Mouse (Mus musculus) forebrain, embryonic 11.5 days (tissue): Measurements from ENCODE around the gene P2ry10. TPM values are rescaled to one million over a fixed set of nuclear protein-coding genes. Genes with fewer than 3 reads are reported as not detected.
"Not testable (repeated sequence)": the region's sequence is repeated elsewhere in the genome, so short reads cannot be mapped to it uniquely, and the experiment has no call there.

Experiments used
- ATAC-seq: fragments of 200-750 bp; cut with Nextera tagmentation; replicated peaks from 2 replicates; pipeline ENCODE4 v1.8.0; 2017; ENCODE audit warnings: moderate TSS enrichment; ENCODE audit not compliant: low FRiP score
- DNase-seq: peaks from one replicate; pipeline ENCODE4 v3.0.0-alpha.2; 2017; ENCODE audit warnings: low spot score
- H3K27ac ChIP-seq: fragments of 300-500 bp; sonication (generic); 2 replicates; pipeline ENCODE4 v1.5.1; 2014; ENCODE audit warnings: low read depth, low read length
- H3K27me3 ChIP-seq: fragments of 300-500 bp; sonication (generic); 2 replicates; pipeline ENCODE4 v1.6.1; 2014; ENCODE audit warnings: mild to moderate bottlenecking, low read length, mixed read lengths; ENCODE audit not compliant: control insufficient read depth, insufficient read depth
- H3K36me3 ChIP-seq: fragments of 300-500 bp; sonication (generic); 2 replicates; pipeline ENCODE4 v1.6.1; 2014; ENCODE audit warnings: mild to moderate bottlenecking, low read length, moderate library complexity, mixed read lengths; ENCODE audit not compliant: control insufficient read depth, insufficient read depth
- H3K4me1 ChIP-seq: fragments of 300-500 bp; sonication (generic); replicated peaks from 2 replicates; pipeline ENCODE4 v1.6.1; 2014; ENCODE audit warnings: low read length, mixed read lengths; ENCODE audit not compliant: control insufficient read depth, insufficient read depth
- H3K4me2 ChIP-seq: fragments of 300-500 bp; sonication (generic); 2 replicates; pipeline ENCODE4 v1.6.1; 2014; ENCODE audit warnings: low read depth, mild to moderate bottlenecking, low read length, moderate library complexity, mixed read lengths; ENCODE audit not compliant: severe bottlenecking
- H3K4me3 ChIP-seq: fragments of 300-500 bp; sonication (generic); 2 replicates; pipeline ENCODE4 v1.5.1; 2014; ENCODE audit warnings: low read depth, low read length
- H3K9ac ChIP-seq: fragments of 300-500 bp; sonication (generic); 2 replicates; pipeline ENCODE4 v1.6.1; 2014; ENCODE audit warnings: low read length
- H3K9me3 ChIP-seq: fragments of 300-500 bp; sonication (generic); 2 replicates; pipeline ENCODE4 v1.6.1; 2016; ENCODE audit warnings: low read length, mixed read lengths; ENCODE audit not compliant: control insufficient read depth
- WGBS: fragments of 180-500 bp; shearing (Covaris S2); extraction: QIAGEN DNeasy Blood & Tissue Kit; methylation state at CpG from one replicate; pipeline ENCODE4 v1.1.7; 2014; 5-methylcytosine and 5-hydroxymethylcytosine counted together
- polyA plus RNA-seq: library from polyadenylated mRNA; unstranded; fragments of >200 nt; fragmentation: Nextera tagmentation; extraction: Ambion mirVana; gene quantifications from 2 replicates; pipeline ENCODE4 v1.2.1, GENCODE M21; 2014

Gene P2ry10
- polyA plus RNA-seq: not detected in 2 replicates

DNA sequence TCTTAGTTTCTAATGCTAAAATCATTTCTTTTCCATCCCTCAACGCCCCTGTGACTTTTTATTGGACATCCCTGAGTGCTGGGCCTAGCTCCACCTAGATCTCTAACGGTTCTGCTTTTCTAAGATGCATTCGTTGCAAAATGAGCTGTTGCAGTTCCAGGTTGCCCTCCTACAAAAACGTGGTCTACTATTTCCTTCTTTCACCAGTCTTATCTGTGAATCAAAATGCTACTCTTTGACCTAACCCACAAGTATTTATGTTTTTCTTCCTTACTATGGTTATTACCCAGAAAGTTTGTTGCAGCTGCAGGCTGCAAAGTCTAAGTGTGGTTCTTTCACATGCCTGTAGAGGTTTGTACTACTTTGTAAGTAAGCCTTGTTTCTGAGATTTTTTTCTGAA is at the start of gene P2ry10:
Gene P2ry10, plus strand, starts transcription at position 316 of the 400 bp plus-strand sequence.
- H3K4me2 ChIP-seq: no peak within 1 kb of the TSS
- H3K4me3 ChIP-seq: no peak within 1 kb of the TSS
- no peaks in the 10 kb centered on the region for H3K36me3 ChIP-seq
- no peak within 1 kb of the TSS for H3K9ac ChIP-seq
- no peaks in the 10 kb centered on the region for H3K27me3 ChIP-seq
- H3K4me1 ChIP-seq: no peaks in the 10 kb centered on the region
- WGBS: 65% methylated on average over 4 of the region's 4 CpGs
- ATAC-seq (no peak), DNase-seq (no peak)
- H3K9me3 ChIP-seq: no peaks in the 10 kb centered on the region
- H3K27ac ChIP-seq: no peak within 1 kb of the TSS

DNA sequence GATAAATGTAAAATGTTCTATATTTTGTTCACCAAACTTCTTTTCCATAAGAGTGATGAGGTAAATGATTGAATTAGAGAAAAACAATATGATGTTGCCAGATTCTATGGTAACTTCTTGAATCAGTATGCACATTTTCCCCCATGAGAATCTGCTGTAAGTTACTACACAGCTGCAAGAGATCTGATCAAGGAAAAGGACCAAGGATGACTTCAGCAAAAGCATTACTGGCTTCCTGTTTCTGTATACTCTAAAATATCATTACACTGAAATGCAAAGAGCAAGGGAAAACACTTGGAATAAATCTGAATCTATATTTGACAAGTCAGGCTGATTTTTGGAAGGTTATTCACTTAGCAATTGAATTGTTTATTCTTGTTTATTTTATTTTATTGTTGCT is 49.1 kb upstream of the P2ry10 start:
- DNase-seq (no peak), ATAC-seq (no peak)
- no peaks in the 10 kb centered on the region for H3K4me1 ChIP-seq
- H3K4me3 ChIP-seq: no peak overlapping the region
- no peaks in the 10 kb centered on the region for H3K27me3 ChIP-seq
- H3K9me3 ChIP-seq: no peaks in the 10 kb centered on the region
- H3K4me2 ChIP-seq: no peak overlapping the region
- H3K27ac ChIP-seq: no peak overlapping the region
- no peaks in the 10 kb centered on the region for H3K36me3 ChIP-seq
- no peak overlapping the region for H3K9ac ChIP-seq

DNA sequence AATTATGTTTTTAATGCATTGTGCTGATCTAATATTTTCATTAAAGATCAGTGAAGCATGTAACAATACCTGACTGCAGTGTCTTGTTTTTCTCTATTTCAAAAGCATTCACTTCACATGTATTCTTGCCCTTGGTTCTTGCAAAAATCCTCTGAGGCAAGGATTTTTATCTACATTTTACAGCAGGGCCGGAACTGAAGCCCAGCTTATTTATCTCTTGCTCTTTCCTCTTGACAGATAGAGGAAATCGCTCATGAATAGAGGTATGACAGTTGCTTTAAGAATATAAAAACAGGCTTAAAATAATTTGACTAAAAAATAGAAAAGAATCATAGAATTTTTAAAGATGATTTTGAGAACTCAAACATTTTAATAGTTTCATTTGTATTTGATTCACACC is 48.7 kb upstream of the P2ry10 start:
- no peaks in the 10 kb centered on the region for H3K9me3 ChIP-seq
- H3K4me2 ChIP-seq: no peak overlapping the region
- ATAC-seq: no peak
- no peak overlapping the region for H3K27ac ChIP-seq
- DNase-seq: no peak
- H3K4me1 ChIP-seq: no peaks in the 10 kb centered on the region
- no peak overlapping the region for H3K4me3 ChIP-seq
- no peak overlapping the region for H3K9ac ChIP-seq
- H3K27me3 ChIP-seq: no peaks in the 10 kb centered on the region
- no peaks in the 10 kb centered on the region for H3K36me3 ChIP-seq
- 83% methylated on average over 2 of the region's 2 CpGs for WGBS

DNA sequence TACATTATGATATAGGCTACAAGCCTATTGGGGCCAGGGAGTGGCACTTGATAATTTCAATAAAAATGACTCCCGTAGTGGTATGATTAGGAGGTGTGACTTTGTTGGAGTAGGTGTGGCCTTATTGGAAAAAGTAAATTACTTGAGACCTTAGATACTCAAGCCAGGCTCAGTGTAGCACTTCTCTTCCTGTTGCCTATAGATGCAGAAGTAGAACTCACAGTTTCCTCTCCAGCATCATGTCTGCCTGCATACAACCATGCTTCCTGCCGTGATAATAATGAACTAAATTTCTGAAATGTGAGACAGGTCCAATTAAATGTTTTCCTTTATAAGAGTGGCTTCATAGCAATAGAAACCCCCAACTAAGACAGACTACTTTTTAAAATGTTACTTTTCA is 45.9 kb upstream of the P2ry10 start:
- Histone ChIP-seq H3K36me3 (no peaks in the 10 kb centered on the region), H3K4me3 (no peak overlapping the region), H3K4me2 (no peak overlapping the region), H3K4me1 (no peaks in the 10 kb centered on the region), H3K9ac (no peak overlapping the region), H3K27me3 (no peaks in the 10 kb centered on the region), H3K9me3 (no peaks in the 10 kb centered on the region), H3K27ac (no peak overlapping the region)
- ATAC-seq: no peak
- 95% methylated on average over 2 of the region's 2 CpGs for WGBS
- no peak for DNase-seq

DNA sequence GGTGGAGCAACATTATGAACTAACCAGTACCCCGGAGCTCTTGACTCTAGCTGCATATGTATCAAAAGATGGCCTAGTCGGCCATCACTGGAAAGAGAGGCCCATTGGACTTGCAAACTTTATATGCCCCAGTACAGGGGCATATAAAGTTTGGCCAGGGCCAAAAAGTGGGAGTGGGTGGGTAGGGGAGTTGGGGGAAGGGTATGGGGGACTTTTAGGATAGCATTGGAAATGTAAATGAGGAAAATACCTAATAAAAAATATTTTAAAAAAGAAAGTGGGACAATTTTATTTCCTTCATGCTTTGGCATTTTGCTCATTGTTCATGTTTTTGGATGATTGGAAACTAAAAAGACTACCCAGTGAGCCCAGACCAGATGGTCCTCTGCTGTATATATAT is 4.9 kb upstream of the P2ry10 start:
- not testable (repeated sequence) for H3K36me3 ChIP-seq, H3K4me1 ChIP-seq, H3K4me2 ChIP-seq, H3K27ac ChIP-seq, H3K27me3 ChIP-seq, ATAC-seq, H3K9ac ChIP-seq, DNase-seq, H3K9me3 ChIP-seq, H3K4me3 ChIP-seq
- WGBS: 93% methylated on average over 2 of the region's 2 CpGs

DNA sequence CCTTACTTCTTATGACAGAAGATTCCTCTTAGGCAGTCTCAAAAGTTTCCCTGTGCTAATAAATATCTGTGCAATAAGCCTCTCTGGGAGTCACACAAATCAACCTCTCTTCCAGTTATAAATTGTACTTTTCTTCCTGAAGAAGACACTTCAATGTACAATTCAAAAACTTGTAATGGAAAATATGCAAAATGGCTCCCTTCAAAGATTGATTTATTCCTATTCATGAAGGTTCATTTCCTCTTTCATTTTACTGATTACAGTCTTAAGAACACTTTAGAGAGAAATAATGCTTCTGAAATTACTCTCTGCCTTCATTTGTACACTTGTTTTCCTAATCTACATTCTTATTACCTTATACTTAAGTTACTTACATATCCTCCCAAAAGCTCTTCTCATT is 4.0 kb upstream of the P2ry10 start:
- no peak for DNase-seq
- Histone ChIP-seq H3K9me3 (no peaks in the 10 kb centered on the region), H3K4me2 (no peak overlapping the region), H3K27ac (no peak overlapping the region), H3K4me3 (no peak overlapping the region), H3K27me3 (no peaks in the 10 kb centered on the region), H3K4me1 (no peaks in the 10 kb centered on the region), H3K9ac (no peak overlapping the region), H3K36me3 (no peaks in the 10 kb centered on the region)
- ATAC-seq: no peak

DNA sequence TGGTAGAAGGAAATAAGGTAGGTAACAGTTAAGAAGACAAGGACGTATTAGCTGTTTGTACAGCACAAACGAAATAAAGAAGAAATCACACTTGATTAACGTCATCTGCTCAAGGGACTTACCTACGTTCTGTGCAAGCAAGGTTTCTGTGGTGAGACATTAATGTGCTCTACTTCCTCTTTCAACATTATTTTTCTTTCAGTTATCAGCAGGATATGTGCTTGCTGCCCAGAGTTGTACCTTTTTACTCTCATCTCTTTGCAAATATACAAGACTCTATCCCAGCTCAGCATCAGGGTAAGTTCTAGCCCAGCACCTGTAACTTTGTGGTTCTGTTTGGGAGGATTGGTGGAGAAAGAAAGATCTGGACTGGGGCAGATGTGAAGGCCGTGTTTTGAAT is 839 bp downstream of the P2ry10 start:
- H3K4me2 ChIP-seq: no peak overlapping the region
- H3K27me3 ChIP-seq: no peaks in the 10 kb centered on the region
- H3K9ac ChIP-seq: no peak overlapping the region
- H3K27ac ChIP-seq: no peak overlapping the region
- WGBS: 83% methylated on average over 5 of the region's 5 CpGs
- H3K4me3 ChIP-seq: no peak overlapping the region
- H3K36me3 ChIP-seq: no peaks in the 10 kb centered on the region
- DNase-seq (no peak), ATAC-seq (no peak)
- no peaks in the 10 kb centered on the region for H3K4me1 ChIP-seq
- H3K9me3 ChIP-seq: no peaks in the 10 kb centered on the region

DNA sequence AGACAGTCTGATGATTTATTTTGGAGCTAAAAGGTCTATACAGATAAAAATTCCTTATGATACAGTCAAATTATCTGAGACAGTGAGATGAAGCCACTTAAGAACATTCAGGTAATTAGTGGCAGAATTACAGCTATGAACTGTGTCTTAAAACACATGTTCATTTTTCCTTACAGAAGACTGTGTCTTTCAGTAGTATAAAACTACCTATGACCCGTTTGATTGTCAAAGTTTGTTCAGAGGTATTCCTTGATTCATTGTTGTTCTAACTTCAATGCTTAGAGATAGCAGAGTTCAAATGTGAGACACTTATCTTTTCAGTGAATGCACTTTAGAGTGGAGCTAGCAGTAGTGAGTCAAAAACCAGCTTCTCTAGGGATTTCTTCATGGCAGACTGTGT is 1.6 kb downstream of the P2ry10 start:
- DNase-seq (no peak), ATAC-seq (no peak)
- Histone ChIP-seq H3K4me3 (no peak overlapping the region), H3K4me1 (no peaks in the 10 kb centered on the region), H3K9me3 (no peaks in the 10 kb centered on the region), H3K9ac (no peak overlapping the region), H3K27ac (no peak overlapping the region), H3K36me3 (no peaks in the 10 kb centered on the region), H3K27me3 (no peaks in the 10 kb centered on the region), H3K4me2 (no peak overlapping the region)
- WGBS: 85% methylated on average over 1 of the region's 1 CpGs

DNA sequence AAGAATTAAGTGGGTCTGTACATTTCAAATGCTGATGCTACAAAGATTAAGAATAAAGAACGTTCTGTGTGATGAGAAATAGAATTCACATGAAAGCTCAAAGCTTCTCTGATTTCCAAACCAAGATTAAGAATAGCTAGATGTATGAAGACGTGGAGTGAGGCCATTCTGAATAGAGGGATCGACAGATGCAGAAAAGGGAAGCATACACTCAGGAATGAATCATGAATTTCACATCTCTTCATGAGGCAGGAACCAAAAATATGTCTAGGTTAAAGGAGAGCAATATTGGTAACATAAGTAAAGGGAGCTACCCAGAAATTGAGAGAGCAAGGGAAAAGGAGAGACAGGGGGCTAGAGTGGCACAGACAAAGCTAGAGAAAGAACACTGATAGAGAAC is 7.3 kb downstream of the P2ry10 start:
- no peak overlapping the region for H3K4me3 ChIP-seq
- no peaks in the 10 kb centered on the region for H3K9me3 ChIP-seq
- WGBS: 79% methylated on average over 3 of the region's 3 CpGs
- no peaks in the 10 kb centered on the region for H3K27me3 ChIP-seq
- H3K9ac ChIP-seq: no peak overlapping the region
- H3K27ac ChIP-seq: no peak overlapping the region
- ATAC-seq (no peak), DNase-seq (no peak)
- H3K36me3 ChIP-seq: no peaks in the 10 kb centered on the region
- no peaks in the 10 kb centered on the region for H3K4me1 ChIP-seq
- no peak overlapping the region for H3K4me2 ChIP-seq
